Comparison of ENCODE assay signal across 1 mouse cellular context in genomic region chr2:31987774-31988173, GRCm38 (mm10).
A peak's percentile ranks its signal among the peaks of the same experiment; 100 is the strongest.
TF ChIP-seq lines count a peak whose summit lies in the region.

No protein-coding gene starts in this region.

TF ChIP-seq in CH12.LX, 34 proteins besides CTCF, POLR2A, EP300 and RAD21 (continued from another document):
- no peak for TF ChIP-seq NELFE (IDR thresholded peaks at IDR 0.05; ENCODE audit: low read depth, low read length)
- no peak for TF ChIP-seq TBP (conservative IDR thresholded peaks at IDR 0.05; ENCODE audit: low read depth, low read length)
- TF ChIP-seq USF1 (IDR thresholded peaks at IDR 0.05; ENCODE audit: low read depth, low read length): no peak
- TF ChIP-seq ZKSCAN1 (IDR thresholded peaks at IDR 0.05; ENCODE audit: borderline replicate concordance, low read depth, low read length): no peak
- TF ChIP-seq ELF1 (IDR thresholded peaks at IDR 0.05; ENCODE audit: low read depth, low read length): no peak
- no peak for TF ChIP-seq KAT2A (IDR thresholded peaks at IDR 0.05; ENCODE audit: insufficient replicate concordance, low read length)
- peak; percentile 46 for TF ChIP-seq ETS1 (conservative IDR thresholded peaks at IDR 0.05; ENCODE audit: low read depth, low read length)
- 0 out of 2 replicates have a peak, but pooled peaks have one; percentile 41 for TF ChIP-seq MAX (IDR thresholded peaks at IDR 0.05; ENCODE audit: low read length)
TF ChIP-seq in CH12.LX: peak in this region for 7.
